Mouse (Mus musculus): Measurements from ENCODE around the gene Metrn. TPM values are rescaled to one million over a fixed set of nuclear protein-coding genes. Genes with fewer than 3 reads are reported as not detected.

The Metrn gene
- 11.9 TPM in 2 replicates for polyA plus RNA-seq (2015; fragmentation: Nextera tagmentation; extraction: Ambion mirVana)

DNA sequence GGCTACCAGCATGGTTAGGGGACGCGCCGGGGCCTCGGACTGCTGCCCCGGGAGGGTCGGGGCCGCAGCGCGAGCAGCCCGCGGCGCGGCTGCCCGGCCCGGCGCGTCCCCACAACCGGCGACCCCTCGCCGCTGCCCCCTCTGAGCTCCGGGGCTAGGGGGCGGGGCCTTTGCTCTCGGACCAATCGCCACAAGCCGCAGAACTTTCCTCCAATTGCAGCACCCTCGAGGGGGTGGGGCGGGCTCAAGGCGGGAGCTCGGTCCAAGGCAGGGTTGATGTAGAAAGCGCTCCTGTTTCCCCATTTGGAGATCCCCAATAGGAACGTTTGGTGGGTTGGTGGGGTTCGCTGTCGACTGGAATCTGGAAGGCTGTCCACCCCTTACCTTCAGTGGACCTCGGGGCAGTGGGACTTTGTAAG is at the start of gene Metrn:
Gene Metrn (minus strand): TSS at position 186 of the 419 bp plus-strand sequence.
- peak within 1 kb of the TSS; percentile 89 for H3K4me3 ChIP-seq (ENCODE audit: low read depth, low read length)
- peak; percentile 91 for DNase-seq
- no peaks in the 10 kb centered on the region for H3K36me3 ChIP-seq (replicated peaks; ENCODE audit: insufficient read depth, low read length)
- 0 out of 2 replicates have a peak, but pooled peaks cover 4% of the 10 kb centered on the region for H3K27me3 ChIP-seq (ENCODE audit: insufficient read depth, low read length)
- H3K4me1 ChIP-seq (ENCODE audit: insufficient read depth) = peaks cover 22% of the 10 kb centered on the region
- WGBS (ENCODE audit: insufficient replicate concordance) = under 1% methylated on average over 34 of the region's 35 CpGs
- H3K9ac ChIP-seq (replicated peaks) = peak within 1 kb of the TSS; percentile 72
- no peaks in the 10 kb centered on the region for H3K9me3 ChIP-seq (ENCODE audit: low read length)
- H3K27ac ChIP-seq (ENCODE audit: low read depth) = no peak within 1 kb of the TSS
- peak within 1 kb of the TSS; percentile 98 for H3K4me2 ChIP-seq (ENCODE audit: low read depth, low read length)
- peak; percentile 67 for ATAC-seq
- TF ChIP-seq CTCF (IDR thresholded peaks at IDR 0.05; ENCODE audit: low read depth) = no peak
- no peak for TF ChIP-seq EP300 (IDR thresholded peaks at IDR 0.05; ENCODE audit: low read depth)

DNA sequence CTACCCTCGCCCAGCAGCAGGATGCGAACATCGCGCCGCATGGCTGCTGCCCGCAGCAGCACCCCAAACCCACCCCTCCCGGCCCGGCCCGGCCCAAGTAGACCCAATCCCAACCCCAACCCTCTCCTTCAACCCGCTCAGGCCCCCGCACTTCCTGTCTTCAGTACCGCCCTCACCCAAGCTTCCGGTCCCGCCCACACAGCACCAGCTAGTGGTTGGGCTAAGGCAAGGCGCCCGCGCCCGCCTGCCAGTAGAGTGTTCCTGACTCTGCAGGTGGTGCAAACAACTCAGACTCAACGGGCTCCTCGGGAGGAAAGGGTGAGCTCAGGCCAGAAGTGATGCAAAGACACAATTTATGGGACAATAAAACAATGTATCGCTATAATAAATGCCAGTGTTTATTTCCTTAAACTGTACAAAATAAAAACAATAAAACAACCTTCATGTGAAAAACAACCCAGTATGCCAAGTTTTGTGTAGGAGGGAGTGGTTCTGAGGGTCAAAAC is 47.5 kb upstream of the Metrn start, which contains the start of gene Rhot2:
Gene Rhot2 (minus strand): TSS at position 456 of the 506 bp plus-strand sequence.
- peaks cover 32% of the 10 kb centered on the region for H3K36me3 ChIP-seq (replicated peaks; ENCODE audit: insufficient read depth, low read length)
- peak; percentile 98 for DNase-seq
- peak within 1 kb of the TSS; percentile 86 for H3K4me3 ChIP-seq (ENCODE audit: low read depth, low read length)
- H3K27me3 ChIP-seq (ENCODE audit: insufficient read depth, low read length) = no peaks in the 10 kb centered on the region
- under 1% methylated on average over 21 of the region's 21 CpGs for WGBS (ENCODE audit: insufficient replicate concordance)
- peak within 1 kb of the TSS; percentile 89 for H3K4me2 ChIP-seq (ENCODE audit: low read depth, low read length)
- no peaks in the 10 kb centered on the region for H3K9me3 ChIP-seq (ENCODE audit: low read length)
- peak; percentile 93 for ATAC-seq
- peaks cover 19% of the 10 kb centered on the region for H3K4me1 ChIP-seq (ENCODE audit: insufficient read depth)
- H3K9ac ChIP-seq (replicated peaks) = peak within 1 kb of the TSS; percentile 88
- no peak for TF ChIP-seq EP300 (IDR thresholded peaks at IDR 0.05; ENCODE audit: low read depth)
- TF ChIP-seq CTCF (IDR thresholded peaks at IDR 0.05; ENCODE audit: low read depth) = peak; percentile 82
- H3K27ac ChIP-seq (ENCODE audit: low read depth) = peak within 1 kb of the TSS; percentile 88

DNA sequence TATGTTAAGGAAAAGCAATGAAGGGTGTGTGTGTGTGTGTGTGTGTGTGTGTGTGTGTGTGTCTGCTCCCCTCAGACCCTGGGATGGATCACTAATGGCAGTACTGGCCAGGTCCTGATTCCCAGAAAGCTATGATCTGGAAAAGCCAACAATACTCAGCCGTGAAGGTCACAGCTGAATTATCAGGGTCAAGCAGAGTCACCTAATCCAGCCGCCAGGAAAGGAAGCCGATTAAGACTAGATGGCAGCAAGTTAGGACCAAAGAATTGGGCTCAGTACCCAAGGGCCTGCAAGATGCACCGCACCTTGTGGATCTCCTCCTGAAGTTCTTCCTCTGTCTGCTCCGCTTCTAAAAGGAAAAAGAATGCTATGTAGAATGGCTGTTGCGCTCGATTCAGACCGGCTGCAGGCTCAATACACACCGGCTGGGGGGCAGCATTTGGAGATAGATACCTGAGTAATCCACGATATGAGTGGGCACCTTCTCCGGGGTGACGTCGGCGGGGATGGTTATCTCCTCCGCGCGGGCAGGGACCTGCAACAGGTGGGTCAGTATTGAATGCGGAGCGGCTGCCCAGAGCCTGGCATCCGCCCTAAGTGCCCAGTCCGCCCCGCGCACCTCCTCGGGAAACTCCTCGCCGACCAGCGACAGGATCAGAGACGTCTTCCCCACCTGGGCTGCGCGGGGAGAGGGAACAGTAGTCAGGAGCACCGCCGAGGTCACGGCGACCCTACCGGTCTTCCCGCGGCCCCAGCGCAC is 46.9 kb upstream of the Metrn start:
- no peak for DNase-seq
- Histone ChIP-seq H3K27me3 (ENCODE audit: insufficient read depth, low read length) (no peaks in the 10 kb centered on the region), H3K36me3 (replicated peaks; ENCODE audit: insufficient read depth, low read length) (peaks cover 38% of the 10 kb centered on the region), H3K4me2 (ENCODE audit: low read depth, low read length) (peak overlapping the region; percentile 89), H3K9me3 (ENCODE audit: low read length) (no peaks in the 10 kb centered on the region), H3K4me3 (ENCODE audit: low read depth, low read length) (peak overlapping the region; percentile 86), H3K4me1 (ENCODE audit: insufficient read depth) (peaks cover 22% of the 10 kb centered on the region), H3K9ac (replicated peaks) (peak overlapping the region; percentile 88), H3K27ac (ENCODE audit: low read depth) (peak overlapping the region; percentile 88)
- 2% methylated on average over 36 of the region's 38 CpGs for WGBS (ENCODE audit: insufficient replicate concordance)
- ATAC-seq = peak; percentile 38
- TF ChIP-seq EP300 (IDR thresholded peaks at IDR 0.05; ENCODE audit: low read depth) = no peak
- TF ChIP-seq CTCF (IDR thresholded peaks at IDR 0.05; ENCODE audit: low read depth) = no peak

DNA sequence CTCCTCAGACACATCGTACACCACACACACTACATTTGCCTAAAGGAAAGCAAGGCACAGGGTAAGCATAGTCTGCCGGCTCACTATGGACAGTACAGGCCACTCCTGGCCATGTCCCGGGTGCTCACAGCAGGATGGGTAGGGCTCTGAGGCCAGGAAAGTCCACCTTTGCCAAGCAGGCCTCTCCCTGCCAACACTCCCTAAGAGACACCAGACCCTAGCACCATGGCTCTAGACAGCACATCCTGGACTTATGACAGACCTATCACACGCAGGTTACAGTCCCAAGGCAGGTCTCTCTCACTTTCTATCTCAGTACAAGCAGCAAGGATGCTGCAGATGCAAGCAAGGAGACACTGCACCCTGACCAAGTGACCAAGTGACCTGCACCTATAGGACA is 46.2 kb upstream of the Metrn start:
- H3K36me3 ChIP-seq (replicated peaks; ENCODE audit: insufficient read depth, low read length) = peaks cover 42% of the 10 kb centered on the region
- H3K27ac ChIP-seq (ENCODE audit: low read depth) = peak overlapping the region; percentile 20; the same call in 1 of the 2 replicates
- peak overlapping the region; percentile 86; the same call in 1 of the 2 replicates for H3K4me3 ChIP-seq (ENCODE audit: low read depth, low read length)

DNA sequence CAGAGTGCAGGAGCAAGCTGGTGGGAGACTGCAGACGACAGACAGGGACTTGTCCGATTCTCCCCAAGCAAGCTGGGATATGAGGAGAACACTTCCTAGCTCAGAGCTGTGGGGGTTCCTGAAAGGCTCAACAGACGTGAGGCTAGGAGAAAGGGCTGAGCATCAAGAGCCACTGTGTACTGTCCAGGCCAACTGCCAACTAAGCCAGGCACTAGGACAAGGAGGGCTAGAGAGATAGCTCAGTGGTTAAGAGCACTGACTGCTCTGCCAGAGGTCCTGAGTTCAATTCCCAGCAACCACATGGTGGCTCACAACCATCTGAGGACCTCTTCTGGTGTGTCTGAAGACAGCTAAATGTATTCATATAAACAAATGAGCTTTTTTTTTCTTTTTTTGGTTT is 45.6 kb upstream of the Metrn start:
- TF ChIP-seq CTCF (IDR thresholded peaks at IDR 0.05; ENCODE audit: low read depth) (no peak), EP300 (IDR thresholded peaks at IDR 0.05; ENCODE audit: low read depth) (no peak)
- 74% methylated on average over 3 of the region's 3 CpGs for WGBS (ENCODE audit: insufficient replicate concordance)
- Histone ChIP-seq H3K36me3 (replicated peaks; ENCODE audit: insufficient read depth, low read length) (peaks cover 44% of the 10 kb centered on the region), H3K4me3 (ENCODE audit: low read depth, low read length) (no peak overlapping the region), H3K27me3 (ENCODE audit: insufficient read depth, low read length) (no peaks in the 10 kb centered on the region), H3K27ac (ENCODE audit: low read depth) (no peak overlapping the region), H3K9me3 (ENCODE audit: low read length) (no peaks in the 10 kb centered on the region), H3K9ac (replicated peaks) (no peak overlapping the region), H3K4me2 (ENCODE audit: low read depth, low read length) (no peak overlapping the region), H3K4me1 (ENCODE audit: insufficient read depth) (peaks cover 24% of the 10 kb centered on the region)
- no peak for ATAC-seq
- no peak for DNase-seq

More for the DNA sequence above, 46.2 kb upstream of the Metrn start:
- no peak for TF ChIP-seq EP300 (IDR thresholded peaks at IDR 0.05; ENCODE audit: low read depth)
- no peak for TF ChIP-seq CTCF (IDR thresholded peaks at IDR 0.05; ENCODE audit: low read depth)
- Histone ChIP-seq H3K4me1 (ENCODE audit: insufficient read depth) (peaks cover 24% of the 10 kb centered on the region), H3K9ac (replicated peaks) (peak overlapping the region; percentile 88), H3K9me3 (ENCODE audit: low read length) (no peaks in the 10 kb centered on the region), H3K4me2 (ENCODE audit: low read depth, low read length) (peak overlapping the region; percentile 89), H3K27me3 (ENCODE audit: insufficient read depth, low read length) (no peaks in the 10 kb centered on the region)
- no peak for ATAC-seq
- no peak for DNase-seq
- WGBS (ENCODE audit: insufficient replicate concordance) = 85% methylated on average over 4 of the region's 4 CpGs

DNA sequence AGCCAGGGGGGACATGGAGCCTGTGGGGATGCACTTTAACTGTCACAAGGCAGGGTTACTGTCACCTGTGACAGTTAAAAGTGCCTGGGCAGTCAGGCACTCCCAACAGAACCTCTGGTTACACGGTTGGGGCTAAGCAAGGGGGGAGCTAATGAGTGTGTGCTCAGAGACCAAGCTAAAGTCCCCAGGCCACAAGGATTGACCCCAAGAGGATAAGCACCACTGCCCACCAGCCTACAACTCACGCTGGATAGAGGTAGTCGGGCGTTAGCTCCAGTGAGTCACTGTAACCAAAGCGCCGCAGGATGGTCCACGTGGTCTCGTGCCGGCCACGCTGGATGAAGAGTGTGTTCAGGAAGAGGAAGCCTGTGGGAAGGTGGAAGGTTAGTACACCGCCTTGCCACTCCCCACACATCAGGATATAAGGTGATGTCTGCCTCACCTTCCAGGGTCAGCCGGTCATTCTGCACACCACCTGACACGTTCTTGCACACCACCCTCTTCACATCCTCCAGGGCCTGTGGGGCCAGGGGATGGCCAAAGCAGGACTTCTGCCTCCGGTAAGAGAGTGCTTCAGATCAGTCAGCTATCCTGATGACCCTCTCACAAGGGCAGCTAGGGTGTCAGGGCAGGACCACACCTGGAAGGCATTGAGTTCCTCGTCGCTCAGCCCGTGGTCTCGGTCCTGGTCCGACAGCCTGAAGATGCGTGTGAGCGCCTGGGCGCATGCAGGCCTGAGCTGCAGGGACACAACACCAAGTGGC is 44.4 kb upstream of the Metrn start, which contains the start of gene Gm20683:
Gene Gm20683 (minus strand): TSS at position 647 of the 764 bp plus-strand sequence.
- DNase-seq = no peak
- TF ChIP-seq CTCF (IDR thresholded peaks at IDR 0.05; ENCODE audit: low read depth) (no peak), EP300 (IDR thresholded peaks at IDR 0.05; ENCODE audit: low read depth) (no peak)
- no peak within 1 kb of the TSS for H3K9ac ChIP-seq (replicated peaks)
- no peaks in the 10 kb centered on the region for H3K9me3 ChIP-seq (ENCODE audit: low read length)
- 93% methylated on average over 22 of the region's 22 CpGs for WGBS (ENCODE audit: insufficient replicate concordance)
- H3K4me3 ChIP-seq (ENCODE audit: low read depth, low read length) = no peak within 1 kb of the TSS
- peaks cover 44% of the 10 kb centered on the region for H3K36me3 ChIP-seq (replicated peaks; ENCODE audit: insufficient read depth, low read length)
- no peaks in the 10 kb centered on the region for H3K27me3 ChIP-seq (ENCODE audit: insufficient read depth, low read length)
- peaks cover 35% of the 10 kb centered on the region for H3K4me1 ChIP-seq (ENCODE audit: insufficient read depth)
- no peak within 1 kb of the TSS for H3K4me2 ChIP-seq (ENCODE audit: low read depth, low read length)
- no peak for ATAC-seq
- H3K27ac ChIP-seq (ENCODE audit: low read depth) = no peak within 1 kb of the TSS
